Mouse (Mus musculus): ENCODE data around the gene Drd2. TPM values are rescaled to one million over a fixed set of nuclear protein-coding genes. Genes with fewer than 3 reads are reported as not detected.
A peak's percentile ranks its signal among the peaks of the same experiment; 100 is the strongest.

Gene Drd2
- polyA plus RNA-seq (2016; fragmentation: Nextera tagmentation; extraction: Ambion mirVana): not detected in 2 replicates

DNA sequence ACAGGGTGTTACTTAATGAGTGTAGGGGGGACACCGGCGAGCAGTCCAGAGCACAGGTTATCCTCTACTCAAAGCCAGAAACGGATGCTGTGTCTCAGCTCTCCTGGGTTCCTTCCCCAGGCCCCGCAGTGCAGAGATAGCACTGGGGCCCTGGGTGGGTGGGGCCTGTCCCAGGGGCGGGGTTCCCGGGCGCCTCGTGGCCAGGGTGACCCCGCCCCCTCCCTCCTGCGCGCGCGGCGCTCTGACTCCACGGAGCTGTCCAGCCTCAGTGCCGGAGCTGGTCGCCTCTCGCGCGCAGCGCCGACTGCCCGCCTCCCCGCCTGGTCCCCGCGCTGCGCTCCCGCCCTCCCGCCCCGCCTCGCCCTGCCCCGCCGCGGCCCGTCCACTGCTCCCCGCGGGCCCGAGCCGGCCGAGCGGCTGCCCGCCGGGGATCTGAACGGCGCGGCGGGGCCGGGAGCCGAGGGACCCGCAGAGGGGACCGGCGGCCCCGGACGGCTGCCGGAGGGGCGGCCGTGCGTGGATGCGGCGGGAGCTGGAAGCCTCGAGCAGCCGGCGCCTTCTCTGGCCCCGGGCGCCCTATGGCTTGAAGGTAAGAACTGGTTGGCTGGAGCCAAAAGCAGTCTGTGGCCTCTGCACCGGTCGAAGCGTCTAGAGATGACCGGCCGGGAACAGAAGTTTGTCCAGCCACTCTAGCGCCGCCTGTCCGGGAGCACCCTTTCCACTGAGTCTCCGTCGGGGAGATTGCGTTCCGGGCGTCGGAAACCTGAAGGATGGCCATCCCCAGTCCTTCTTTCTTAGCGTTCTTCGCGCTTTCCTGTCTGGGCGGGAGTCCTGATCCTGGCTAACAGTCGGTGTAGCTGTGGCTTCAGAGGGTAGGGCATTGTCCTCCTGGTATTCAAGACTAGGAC, at the start of gene Drd2:
Gene Drd2, plus strand, starts transcription at position 492 of the 908 bp plus-strand sequence.
- Histone ChIP-seq H3K27ac (no peak within 1 kb of the TSS), H3K4me2 (peak within 1 kb of the TSS; percentile 76), H3K4me3 (replicated peaks) (peak within 1 kb of the TSS; percentile 40), H3K36me3 (no peaks in the 10 kb centered on the region), H3K9ac (replicated peaks) (no peak within 1 kb of the TSS; the same call in 1 of the 2 replicates), H3K9me3 (no peaks in the 10 kb centered on the region), H3K4me1 (replicated peaks) (peaks cover 11% of the 10 kb centered on the region), H3K27me3 (peaks cover 47% of the 10 kb centered on the region)
- 3% methylated on average over 66 of the region's 84 CpGs for WGBS
- ATAC-seq (ENCODE audit: insufficient number of reproducible peaks, insufficient read depth, low FRiP score, low TSS enrichment, low read depth): peak; percentile 66

- WGBS: 75% methylated on average over 1 of the region's 1 CpGs
- no peak overlapping the region for H3K9ac ChIP-seq (replicated peaks)
- no peak for ATAC-seq (ENCODE audit: insufficient number of reproducible peaks, insufficient read depth, low FRiP score, low TSS enrichment, low read depth)
These were observed 45.3 kb upstream of the Drd2 start for GRCm38 (mm10) chr9:49295101-49295500.

DNA sequence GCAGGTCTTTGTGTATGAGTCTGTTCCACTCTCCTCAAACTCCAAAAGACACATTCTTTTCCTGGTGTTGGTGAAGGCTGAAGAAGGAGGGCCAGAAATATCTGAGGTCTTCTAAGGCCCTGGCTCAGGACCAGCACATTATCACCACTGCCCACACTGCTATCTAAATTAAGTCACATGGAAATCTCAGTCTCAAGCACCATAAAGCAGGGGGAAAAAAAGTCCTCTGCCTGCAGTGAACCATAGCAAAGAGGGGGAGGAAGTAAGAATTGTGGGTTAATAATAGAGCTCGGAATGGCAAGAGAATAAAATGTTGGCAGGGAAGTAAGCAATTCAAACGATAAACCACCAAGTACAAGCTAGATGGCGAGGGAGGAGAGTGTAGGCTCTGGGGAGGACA, 32.9 kb upstream of the Drd2 start:
- H3K4me1 ChIP-seq (replicated peaks): no peaks in the 10 kb centered on the region
- WGBS: 80% methylated on average over 3 of the region's 3 CpGs
- H3K9me3 ChIP-seq: no peaks in the 10 kb centered on the region
- no peak overlapping the region for H3K9ac ChIP-seq (replicated peaks)
- H3K27ac ChIP-seq: no peak overlapping the region
- no peak overlapping the region for H3K4me3 ChIP-seq (replicated peaks)
- H3K36me3 ChIP-seq: no peaks in the 10 kb centered on the region
- H3K4me2 ChIP-seq: no peak overlapping the region
- no peaks in the 10 kb centered on the region for H3K27me3 ChIP-seq
- no peak for ATAC-seq (ENCODE audit: insufficient number of reproducible peaks, insufficient read depth, low FRiP score, low TSS enrichment, low read depth)

More at GRCm38 (mm10) chr9:49295101-49295500, 45.3 kb upstream of the Drd2 start:
- Histone ChIP-seq H3K27me3 (no peaks in the 10 kb centered on the region), H3K27ac (no peak overlapping the region), H3K4me1 (replicated peaks) (no peaks in the 10 kb centered on the region), H3K4me2 (no peak overlapping the region), H3K36me3 (no peaks in the 10 kb centered on the region), H3K4me3 (replicated peaks) (no peak overlapping the region), H3K9me3 (no peaks in the 10 kb centered on the region)

- ATAC-seq (ENCODE audit: insufficient number of reproducible peaks, insufficient read depth, low FRiP score, low TSS enrichment, low read depth): no peak
- WGBS: 70% methylated on average over 4 of the region's 4 CpGs
These were observed 29.6 kb upstream of the Drd2 start for GRCm38 (mm10) chr9:49310821-49311220.

GRCm38 (mm10) chr9:49318638-49319037, 21.8 kb upstream of the Drd2 start:
- H3K4me3 ChIP-seq (replicated peaks): no peak overlapping the region
- no peak for ATAC-seq (ENCODE audit: insufficient number of reproducible peaks, insufficient read depth, low FRiP score, low TSS enrichment, low read depth)

More at GRCm38 (mm10) chr9:49310821-49311220, 29.6 kb upstream of the Drd2 start:
- Histone ChIP-seq H3K27me3 (no peaks in the 10 kb centered on the region), H3K4me2 (no peak overlapping the region), H3K4me1 (replicated peaks) (no peaks in the 10 kb centered on the region), H3K36me3 (no peaks in the 10 kb centered on the region), H3K4me3 (replicated peaks) (no peak overlapping the region), H3K9me3 (no peaks in the 10 kb centered on the region), H3K9ac (replicated peaks) (no peak overlapping the region), H3K27ac (no peak overlapping the region)

GRCm38 (mm10) chr9:49341044-49341365, 578 bp downstream of the Drd2 start:
- Histone ChIP-seq H3K9me3 (no peaks in the 10 kb centered on the region), H3K36me3 (no peaks in the 10 kb centered on the region), H3K27ac (no peak overlapping the region), H3K27me3 (peaks cover 47% of the 10 kb centered on the region), H3K4me3 (replicated peaks) (0 out of 2 replicates have a peak overlapping the region, but pooled peaks have one; percentile 40), H3K4me2 (peak overlapping the region; percentile 76; the same call in 1 of the 2 replicates), H3K9ac (replicated peaks) (no peak overlapping the region), H3K4me1 (replicated peaks) (peaks cover 11% of the 10 kb centered on the region)
- WGBS: 3% methylated on average over 10 of the region's 10 CpGs
- no peak for ATAC-seq (ENCODE audit: insufficient number of reproducible peaks, insufficient read depth, low FRiP score, low TSS enrichment, low read depth)

More at GRCm38 (mm10) chr9:49318638-49319037, 21.8 kb upstream of the Drd2 start:
- Histone ChIP-seq H3K9ac (replicated peaks) (no peak overlapping the region), H3K36me3 (no peaks in the 10 kb centered on the region), H3K27ac (no peak overlapping the region), H3K4me1 (replicated peaks) (no peaks in the 10 kb centered on the region), H3K4me2 (no peak overlapping the region), H3K9me3 (no peaks in the 10 kb centered on the region), H3K27me3 (no peaks in the 10 kb centered on the region)

GRCm38 (mm10) chr9:49365763-49366162, 25.3 kb downstream of the Drd2 start:
- Histone ChIP-seq H3K4me1 (replicated peaks) (peaks cover 7% of the 10 kb centered on the region; the same call in 1 of the 2 replicates), H3K4me2 (no peak overlapping the region), H3K9ac (replicated peaks) (no peak overlapping the region), H3K4me3 (replicated peaks) (no peak overlapping the region), H3K36me3 (no peaks in the 10 kb centered on the region), H3K27me3 (no peaks in the 10 kb centered on the region), H3K27ac (no peak overlapping the region), H3K9me3 (no peaks in the 10 kb centered on the region)
- ATAC-seq (ENCODE audit: insufficient number of reproducible peaks, insufficient read depth, low FRiP score, low TSS enrichment, low read depth): no peak
- 6% methylated on average over 5 of the region's 5 CpGs for WGBS

- ATAC-seq (ENCODE audit: insufficient number of reproducible peaks, insufficient read depth, low FRiP score, low TSS enrichment, low read depth): no peak
- Histone ChIP-seq H3K4me1 (replicated peaks) (no peaks in the 10 kb centered on the region), H3K4me2 (no peak overlapping the region), H3K4me3 (replicated peaks) (no peak overlapping the region), H3K36me3 (no peaks in the 10 kb centered on the region), H3K9me3 (no peaks in the 10 kb centered on the region), H3K27ac (no peak overlapping the region), H3K27me3 (no peaks in the 10 kb centered on the region), H3K9ac (replicated peaks) (no peak overlapping the region)
- WGBS: 80% methylated on average over 2 of the region's 2 CpGs
These were observed 33.5 kb downstream of the Drd2 start for GRCm38 (mm10) chr9:49373946-49374345.

DNA sequence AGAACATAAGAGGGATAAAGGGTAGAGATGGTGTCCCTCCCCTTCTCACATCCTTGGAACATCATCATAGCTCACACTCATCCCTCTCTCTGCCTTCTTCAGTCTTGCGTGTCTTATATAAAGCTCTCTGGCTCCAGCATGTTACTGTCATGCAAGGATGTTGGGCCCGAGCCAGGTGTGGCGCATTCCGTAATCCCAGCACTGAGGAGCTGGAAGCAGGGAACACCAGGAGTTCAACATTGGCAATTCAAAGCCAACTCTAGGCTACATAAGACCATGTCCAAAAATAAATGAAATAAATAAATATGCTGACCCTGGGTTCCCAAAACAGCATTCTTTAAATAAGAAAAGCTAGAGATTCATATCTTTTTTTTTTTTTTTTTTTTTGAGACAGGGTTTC, 39.5 kb downstream of the Drd2 start:
- no peaks in the 10 kb centered on the region for H3K4me1 ChIP-seq (replicated peaks)
- no peaks in the 10 kb centered on the region for H3K36me3 ChIP-seq
- WGBS: 94% methylated on average over 4 of the region's 4 CpGs
- H3K27me3 ChIP-seq: no peaks in the 10 kb centered on the region
- ATAC-seq (ENCODE audit: insufficient number of reproducible peaks, insufficient read depth, low FRiP score, low TSS enrichment, low read depth): no peak
- no peak overlapping the region for H3K27ac ChIP-seq
- H3K4me2 ChIP-seq: no peak overlapping the region
- no peak overlapping the region for H3K9ac ChIP-seq (replicated peaks)
- H3K9me3 ChIP-seq: no peaks in the 10 kb centered on the region
- no peak overlapping the region for H3K4me3 ChIP-seq (replicated peaks)

GRCm38 (mm10) chr9:49384041-49384440, 43.6 kb downstream of the Drd2 start:
- ATAC-seq (ENCODE audit: insufficient number of reproducible peaks, insufficient read depth, low FRiP score, low TSS enrichment, low read depth): no peak
- Histone ChIP-seq H3K27me3 (no peaks in the 10 kb centered on the region; the same call in 1 of the 2 replicates), H3K4me2 (no peak overlapping the region), H3K36me3 (no peaks in the 10 kb centered on the region), H3K4me3 (replicated peaks) (no peak overlapping the region), H3K9me3 (no peaks in the 10 kb centered on the region), H3K4me1 (replicated peaks) (peaks cover 5% of the 10 kb centered on the region), H3K9ac (replicated peaks) (no peak overlapping the region), H3K27ac (no peak overlapping the region)
- WGBS: 89% methylated on average over 3 of the region's 3 CpGs

- Histone ChIP-seq H3K4me3 (replicated peaks) (no peak overlapping the region), H3K27me3 (peaks cover under 1% of the 10 kb centered on the region), H3K4me2 (no peak overlapping the region), H3K4me1 (replicated peaks) (peaks cover 5% of the 10 kb centered on the region), H3K36me3 (no peaks in the 10 kb centered on the region), H3K9ac (replicated peaks) (no peak overlapping the region), H3K9me3 (no peaks in the 10 kb centered on the region), H3K27ac (no peak overlapping the region)
- no peak for ATAC-seq (ENCODE audit: insufficient number of reproducible peaks, insufficient read depth, low FRiP score, low TSS enrichment, low read depth)
- WGBS: 89% methylated on average over 6 of the region's 6 CpGs
These were observed 44.4 kb downstream of the Drd2 start for GRCm38 (mm10) chr9:49384855-49385254.

Data from limb, embryonic 12.5 days (tissue).